Mouse (Mus musculus) layer of hippocampus, postnatal 36 days (tissue): ENCODE results near the gene Plcd3. TPM values are rescaled to one million over a fixed set of nuclear protein-coding genes. Genes with fewer than 3 reads are reported as not detected.

ENCODE experiments used
- DNase-seq, 2 experiments: peaks; one replicate each; pipeline ENCODE4 v3.0.0; 2022
- total RNA-seq, 2 experiments: library from RNA; stranded (reverse); gene quantifications; 2 replicates each; pipeline ENCODE4 v1.2.3; 2021

Plcd3 gene
- total RNA-seq, 2 experiments from 2014 or later = 9.5 TPM

DNA sequence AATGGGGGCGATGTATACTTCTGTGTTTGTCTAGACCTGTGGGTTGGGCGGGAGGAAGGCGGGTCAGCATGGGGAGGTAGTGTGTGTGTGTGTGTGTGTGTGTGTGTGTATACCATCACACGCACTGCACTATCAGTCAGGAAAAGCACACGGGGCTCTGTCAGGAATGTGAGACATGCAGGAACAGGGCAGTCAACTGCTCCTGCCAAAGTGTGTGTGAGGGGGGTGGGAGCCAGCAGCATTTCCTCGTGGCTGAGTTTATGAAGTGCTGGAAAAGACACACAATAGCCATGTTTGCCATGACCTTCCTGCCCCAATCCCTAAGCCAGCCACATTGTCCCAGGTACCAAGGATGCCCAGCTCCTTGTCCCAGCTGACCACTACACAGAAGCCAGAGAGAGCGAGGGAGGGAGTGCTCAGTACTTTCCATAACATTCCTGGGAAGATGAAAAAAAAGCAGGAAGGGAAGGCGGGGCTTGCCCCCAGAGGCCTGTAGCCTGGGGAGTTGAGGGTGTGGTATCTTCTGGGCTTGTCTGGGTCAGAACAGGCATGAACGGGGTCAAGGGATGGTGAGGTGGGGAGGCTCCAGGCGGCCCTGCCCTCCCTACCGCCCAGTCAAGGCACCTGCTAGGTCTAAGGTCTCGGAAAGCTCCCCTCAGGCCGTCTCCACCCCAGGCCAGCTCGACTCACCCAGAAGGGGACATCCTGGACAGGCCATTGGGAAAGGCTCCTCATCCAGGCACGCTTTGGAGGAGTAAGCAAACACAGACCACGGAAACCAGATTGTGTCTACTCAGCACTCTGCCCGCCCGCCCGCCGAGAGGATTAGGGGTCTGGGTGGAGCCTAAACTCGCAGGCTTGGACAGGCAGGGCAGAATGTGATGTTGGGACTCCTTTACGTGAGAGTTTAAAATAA lies 4.2 kb downstream of the Plcd3 start:
- no peak for DNase-seq

DNA sequence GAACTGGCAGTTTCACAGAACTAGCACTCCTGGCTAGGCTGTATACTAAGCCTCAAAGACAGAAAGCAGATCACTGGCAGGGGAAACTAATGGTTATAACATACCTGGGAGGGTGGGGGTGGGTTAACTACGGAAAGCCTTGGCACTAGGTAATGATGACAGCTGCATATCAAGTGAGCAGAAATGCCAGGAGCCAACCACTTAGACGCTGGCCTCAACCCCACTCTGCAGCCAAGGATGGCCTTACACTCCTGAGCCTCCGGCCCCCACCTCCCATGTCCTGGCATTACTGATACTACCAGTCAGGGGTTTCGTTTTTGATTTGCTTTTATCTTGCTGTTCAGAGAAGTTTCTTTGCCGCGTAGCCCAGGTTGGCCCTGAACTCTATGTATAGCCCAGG lies 5.7 kb downstream of the Plcd3 start:
- DNase-seq = no peak

DNA sequence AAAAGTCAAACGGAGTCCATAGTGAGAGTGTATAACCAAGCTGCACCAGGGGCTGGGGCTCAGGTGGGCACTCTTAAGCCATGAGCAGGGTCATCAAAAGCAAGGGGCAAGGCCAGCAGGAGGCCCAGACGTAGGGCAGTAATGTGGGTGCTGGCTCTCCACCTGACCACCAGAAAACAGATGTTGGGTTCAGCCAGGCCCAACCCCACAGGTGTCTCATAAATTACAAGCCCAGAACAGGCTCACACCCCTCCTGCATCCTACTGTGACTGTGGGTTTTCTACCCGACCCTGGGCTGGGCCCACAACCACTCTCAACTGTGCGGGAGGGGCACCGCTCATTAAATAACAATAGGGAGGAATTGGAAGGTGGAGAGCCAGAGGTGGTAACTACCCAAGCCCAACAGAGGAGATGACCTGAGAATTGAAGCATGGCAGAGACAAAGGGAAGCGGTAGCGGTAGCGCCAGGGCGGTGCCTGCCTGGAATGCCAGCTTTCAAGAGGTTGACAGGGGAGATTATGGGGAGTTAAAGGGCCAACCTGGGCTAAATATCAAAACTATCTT lies 6.3 kb downstream of the Plcd3 start:
- DNase-seq = peak in 1 of 2 experiments; percentile 2

DNA sequence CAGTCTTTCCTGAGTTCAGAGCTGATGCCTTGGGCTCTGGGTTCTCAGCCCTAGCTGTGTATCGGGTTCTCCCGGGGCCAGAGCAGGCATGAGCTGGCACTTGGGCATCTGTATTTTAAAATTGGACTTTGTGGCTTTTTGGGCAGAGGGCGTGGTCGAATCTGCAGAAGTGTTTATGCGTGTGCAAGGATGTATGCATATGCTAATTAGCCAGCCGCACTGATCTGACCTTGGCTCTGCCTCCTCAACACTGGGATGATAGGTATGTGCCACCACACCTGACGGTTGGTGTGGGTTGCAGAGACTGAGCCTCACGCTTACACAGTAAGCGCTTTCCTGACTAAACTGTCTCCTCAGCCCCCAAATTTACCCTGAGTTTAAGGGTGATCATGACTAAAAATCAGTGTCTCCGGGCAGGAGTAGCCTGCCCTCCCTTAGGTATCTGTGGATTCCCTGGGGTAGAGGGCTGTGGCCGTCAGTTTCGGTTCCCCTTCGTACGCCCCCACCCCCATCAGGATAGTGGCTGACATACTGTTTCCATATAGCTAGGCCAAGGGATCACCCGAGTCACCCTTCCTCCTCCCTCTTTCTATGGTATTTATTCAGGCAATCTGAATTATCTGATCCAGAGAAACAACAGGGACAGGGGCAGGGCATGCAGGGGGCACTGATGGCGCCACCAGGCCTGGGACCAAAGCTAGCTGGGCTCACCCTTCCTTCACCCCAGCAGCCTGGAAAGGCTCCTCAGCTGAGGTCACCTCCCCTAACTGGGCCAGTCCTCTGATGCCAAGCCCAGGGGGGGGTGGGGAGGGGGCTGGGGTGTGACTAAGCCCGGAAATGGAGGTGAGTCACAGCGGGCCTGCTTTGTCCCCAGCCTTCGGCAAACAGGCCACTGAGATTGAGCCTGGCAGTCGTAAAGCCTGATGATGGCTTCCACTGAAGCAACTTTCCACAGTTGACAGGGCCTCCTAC lies 7.3 kb downstream of the Plcd3 start:
- DNase-seq = peak in 1 of 2 experiments; percentile 1

DNA sequence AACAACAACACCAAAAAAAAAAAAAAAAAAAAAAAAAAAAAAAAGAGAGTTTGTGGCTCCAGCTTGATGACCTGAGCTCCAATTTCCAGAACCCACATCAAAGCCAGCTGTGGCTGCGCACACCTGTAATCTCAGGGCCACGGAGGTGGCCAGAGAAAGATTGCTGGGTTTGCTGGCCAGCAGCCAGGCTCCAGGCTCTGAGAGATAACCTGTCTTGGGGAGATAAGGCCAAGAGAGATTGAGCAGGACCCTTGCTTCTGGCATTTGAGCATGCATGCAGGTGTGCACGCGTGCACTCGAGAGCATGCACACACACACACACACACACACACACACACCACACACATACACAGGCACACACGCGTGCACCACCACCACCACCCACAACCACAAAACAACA lies 8.2 kb downstream of the Plcd3 start:
- peak in 1 of 2 experiments; percentile 1 for DNase-seq

DNA sequence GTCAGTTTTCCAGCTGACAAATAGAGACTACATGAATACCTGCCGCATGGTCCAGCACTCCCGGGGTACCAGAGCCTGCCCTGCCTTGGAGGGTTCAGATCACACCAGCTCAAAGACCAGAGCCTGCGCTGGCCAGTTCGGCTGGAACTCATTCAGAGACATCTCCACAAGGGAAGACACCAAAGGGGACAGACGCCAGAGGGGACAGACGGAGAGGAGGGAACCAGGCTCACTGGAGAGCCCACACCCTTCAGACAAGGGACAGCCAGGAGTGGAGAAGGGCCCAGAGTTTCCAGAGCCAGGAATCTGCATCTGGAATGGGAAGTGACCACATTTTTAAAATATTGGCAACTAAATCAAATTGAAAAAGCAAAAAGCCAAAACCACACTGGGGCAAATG lies 19.8 kb downstream of the Plcd3 start:
- DNase-seq = no peak

DNA sequence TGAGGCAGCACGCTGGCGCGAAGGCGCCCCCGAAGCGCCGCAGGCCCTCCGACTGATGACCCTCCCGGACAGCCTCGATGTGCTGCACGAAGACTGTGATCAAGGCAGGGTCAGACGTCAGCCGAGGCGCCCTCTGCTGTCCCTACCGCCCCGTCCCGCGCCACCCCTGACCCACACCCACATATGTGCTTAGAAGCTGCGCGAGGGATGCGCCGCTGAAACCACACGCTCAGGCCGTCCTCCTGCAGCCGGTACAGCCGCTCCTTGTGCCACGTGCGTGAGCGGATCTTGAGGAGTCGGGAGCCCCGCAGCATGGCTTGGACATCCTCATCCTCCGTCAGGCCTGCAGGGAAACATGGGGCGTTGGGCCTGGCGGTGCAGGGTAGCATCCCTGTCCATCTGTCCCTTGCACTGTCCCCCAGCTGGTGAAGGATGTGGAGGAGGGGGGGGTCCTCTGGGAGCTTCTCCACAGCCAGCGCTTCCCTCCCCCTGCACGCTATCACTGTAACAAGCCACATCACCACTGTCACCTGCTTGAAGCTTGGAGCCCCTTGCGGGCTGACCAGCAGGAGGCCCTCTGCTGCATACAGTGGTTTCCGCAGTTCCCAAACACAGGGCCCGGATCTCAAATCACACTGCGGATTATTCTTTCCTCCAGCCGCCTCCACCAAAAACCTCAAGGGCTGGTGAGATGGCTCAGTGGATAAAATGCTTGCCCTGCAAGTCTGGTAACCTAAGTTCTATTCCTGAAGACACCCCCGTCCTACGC lies 21.0 kb downstream of the Plcd3 start:
- no peak for DNase-seq

DNA sequence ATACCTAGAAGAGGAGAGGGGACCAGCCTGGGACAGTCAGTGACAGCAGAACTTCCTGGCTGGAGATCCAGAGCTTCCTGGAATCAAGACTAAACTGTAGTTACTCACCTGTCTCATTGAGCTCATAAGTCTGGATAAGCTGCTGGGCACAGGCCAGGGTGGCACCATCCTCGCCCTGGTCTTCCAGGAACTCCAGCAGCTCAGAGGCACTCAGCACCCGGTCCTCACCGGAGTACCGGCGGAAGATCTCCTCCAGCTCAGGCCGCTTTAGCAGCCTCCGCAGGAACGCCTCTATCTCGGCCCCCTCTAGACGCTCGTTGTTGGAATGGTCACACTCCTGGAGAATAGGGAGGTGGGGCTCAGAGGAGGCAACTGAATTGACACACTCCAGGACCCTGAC lies 23.3 kb downstream of the Plcd3 start:
- DNase-seq = no peak

DNA sequence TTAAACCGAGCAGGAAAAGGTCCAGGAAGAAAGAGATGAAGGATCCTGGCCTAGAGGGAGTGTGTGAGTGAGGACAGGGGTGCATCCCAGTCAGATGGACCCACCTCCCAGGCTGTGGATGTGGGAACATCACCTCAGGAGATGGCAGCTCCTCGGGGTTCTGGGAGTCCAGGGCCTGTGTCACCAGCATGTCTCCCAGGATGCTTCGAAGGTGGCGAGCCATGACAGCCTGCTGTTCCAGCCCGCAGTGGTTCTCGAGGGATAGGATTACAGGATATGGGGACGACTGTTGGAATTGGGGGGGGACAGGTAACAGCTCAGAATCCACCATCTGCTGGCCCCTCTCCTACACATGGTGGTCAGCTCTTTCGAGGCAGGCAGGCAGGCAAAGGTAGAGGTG lies 24.9 kb downstream of the Plcd3 start:
- DNase-seq = no peak

DNA sequence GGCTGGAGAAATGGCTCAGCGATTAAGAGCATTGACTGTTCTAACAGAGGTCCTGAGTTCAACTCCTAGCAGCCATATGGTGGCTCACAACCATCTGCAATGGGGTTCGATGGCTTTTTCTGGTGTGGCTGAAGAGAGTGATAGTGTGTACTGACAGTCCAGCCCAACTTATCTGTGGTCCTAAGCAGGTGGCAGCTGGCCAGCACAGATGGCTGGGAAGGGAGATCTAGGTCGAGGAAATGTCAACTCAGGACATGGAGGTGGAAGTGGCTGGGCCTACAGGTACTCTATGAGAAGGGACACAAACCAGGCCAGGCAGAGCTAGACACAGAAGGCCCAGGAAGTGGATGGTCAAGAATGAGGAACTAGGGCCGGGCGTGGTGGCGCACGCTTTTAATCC lies 25.4 kb downstream of the Plcd3 start:
- no peak for DNase-seq

DNA sequence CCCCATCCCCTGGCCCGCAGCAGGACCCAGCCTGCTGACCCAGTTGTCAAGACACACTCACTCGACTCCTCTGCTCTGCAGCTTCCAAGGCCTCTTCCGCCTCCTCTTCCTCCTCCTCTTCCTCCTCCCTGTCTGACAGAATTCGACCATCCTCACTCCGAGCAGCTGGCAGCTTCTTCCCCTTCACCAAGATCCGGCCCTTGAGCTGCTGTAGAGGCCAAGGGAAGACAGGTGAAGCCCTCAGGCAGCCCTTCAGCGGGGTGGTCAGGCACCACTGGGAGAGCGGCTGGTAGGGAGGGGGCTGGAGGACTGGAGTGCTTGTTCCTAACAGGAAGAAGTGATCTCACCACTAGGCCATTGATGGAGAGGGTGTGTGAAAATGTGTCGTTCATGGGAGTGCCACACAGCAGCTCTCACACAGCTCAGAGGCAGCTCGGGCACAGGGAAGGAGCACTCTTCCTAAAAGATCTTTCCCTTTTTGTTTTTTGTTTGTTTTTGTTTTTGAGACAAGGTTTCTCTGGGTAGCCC lies 26.6 kb downstream of the Plcd3 start:
- no peak for DNase-seq

DNA sequence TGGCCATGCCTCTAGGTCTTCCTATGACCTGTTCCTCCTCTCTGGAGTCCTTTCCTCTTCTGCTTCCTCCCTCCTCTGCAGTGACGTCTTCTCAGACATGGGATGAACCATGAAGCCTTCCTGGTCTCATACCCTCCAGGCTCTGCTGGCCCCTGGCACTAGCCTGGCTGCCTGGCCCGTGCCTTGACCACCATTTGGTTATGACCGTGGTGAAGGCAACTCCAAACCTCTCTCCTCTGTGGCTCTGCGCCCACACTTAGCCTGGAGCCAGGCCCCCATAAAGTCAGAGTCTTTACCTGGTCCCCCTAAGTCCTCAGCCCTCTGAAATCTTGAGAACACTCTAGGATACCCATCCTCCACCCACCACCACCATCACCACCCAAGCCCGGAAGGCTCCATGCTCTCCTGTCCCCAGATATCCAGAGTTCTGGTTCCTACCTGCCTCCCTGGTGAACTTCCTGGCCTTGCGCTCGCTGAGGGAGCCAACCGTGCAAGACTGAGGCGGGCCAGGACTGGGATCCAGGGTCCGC lies 27.3 kb downstream of the Plcd3 start:
- DNase-seq = no peak

DNA sequence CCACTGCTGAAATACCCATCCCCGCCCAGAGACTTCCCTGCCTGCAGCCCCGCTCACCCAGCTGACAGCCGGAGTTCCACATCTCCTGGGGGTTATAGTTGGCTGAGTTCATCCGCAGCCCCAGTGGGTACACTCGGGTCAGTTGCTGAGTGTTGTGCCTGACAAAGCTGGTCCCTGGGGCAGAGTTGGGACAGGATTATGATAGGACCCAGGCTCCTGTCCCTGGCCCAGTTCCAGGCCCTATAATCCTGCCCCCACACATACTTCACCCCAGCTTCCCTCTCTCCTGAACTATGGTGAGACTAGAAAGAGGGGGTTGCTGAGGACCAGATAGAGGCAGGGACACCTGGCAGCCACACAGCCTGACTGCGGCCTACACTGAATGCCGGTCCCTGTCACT lies 27.8 kb downstream of the Plcd3 start:
- DNase-seq = peak in 1 of 2 experiments; percentile 2

DNA sequence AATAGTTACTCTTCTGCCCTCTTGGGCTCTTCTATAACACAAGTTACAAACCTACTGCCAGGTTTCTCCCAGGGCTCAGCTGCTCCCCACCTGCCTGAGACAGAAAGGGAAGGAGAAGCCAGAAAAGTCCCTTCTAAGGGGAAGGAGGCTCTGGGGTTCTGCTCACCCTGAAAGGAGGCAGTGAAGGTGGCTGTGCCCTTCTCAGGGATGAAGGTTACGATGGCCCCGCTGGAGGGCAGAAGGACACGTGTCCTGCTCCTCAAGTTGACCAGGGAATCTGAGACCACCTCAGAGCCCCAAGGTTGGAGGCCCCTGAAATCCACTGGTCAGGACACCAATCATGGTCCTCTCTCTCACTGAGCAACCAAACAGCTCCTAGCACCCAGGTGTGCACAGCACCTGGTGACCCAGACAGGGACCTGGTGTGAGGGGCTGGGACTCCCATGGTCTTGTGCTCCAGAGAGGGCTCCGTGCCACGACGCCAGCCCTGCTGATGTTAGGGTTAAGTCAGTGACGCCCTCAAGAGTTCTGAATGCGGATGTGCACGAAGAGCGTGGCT lies 31.1 kb downstream of the Plcd3 start:
- DNase-seq = no peak

DNA sequence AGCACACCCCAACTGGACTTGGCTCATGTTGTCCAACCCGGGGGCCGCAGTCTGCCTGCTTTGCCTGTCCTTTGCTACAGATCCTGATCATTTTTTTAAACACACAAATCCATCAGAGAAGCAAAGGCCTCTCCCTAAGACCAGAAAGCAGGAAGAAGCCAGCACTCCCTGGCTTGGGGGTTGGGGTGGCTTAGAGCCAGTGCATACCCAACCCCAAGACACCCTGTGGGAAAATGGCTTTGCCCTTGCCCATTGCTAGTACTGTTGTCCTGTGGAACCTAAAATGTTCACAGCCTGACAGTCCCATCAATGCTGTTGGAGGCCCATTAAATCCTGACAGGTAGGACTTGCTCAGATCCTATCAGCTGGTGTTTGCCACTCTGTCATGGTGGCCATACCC lies 31.7 kb downstream of the Plcd3 start:
- no peak for DNase-seq

DNA sequence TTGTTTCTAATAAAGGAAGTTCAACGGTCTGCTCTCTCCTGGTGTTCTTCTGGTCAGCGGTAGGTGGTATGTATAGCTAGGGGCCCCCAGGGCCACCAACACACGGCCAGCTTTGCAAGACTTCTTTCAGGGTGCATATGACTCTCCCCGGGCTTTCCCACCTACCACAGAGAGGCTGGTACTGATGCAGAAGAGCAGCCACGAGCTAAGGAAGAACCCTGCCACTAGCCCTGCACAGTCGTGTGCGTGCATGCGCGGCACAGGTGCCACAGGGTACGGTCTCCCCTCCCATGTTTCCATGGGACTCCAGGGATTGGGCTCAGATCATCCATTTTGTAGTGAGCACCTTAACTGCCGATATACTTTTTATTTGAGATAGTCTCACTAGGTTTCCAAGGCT lies 32.6 kb downstream of the Plcd3 start:
- DNase-seq = no peak

DNA sequence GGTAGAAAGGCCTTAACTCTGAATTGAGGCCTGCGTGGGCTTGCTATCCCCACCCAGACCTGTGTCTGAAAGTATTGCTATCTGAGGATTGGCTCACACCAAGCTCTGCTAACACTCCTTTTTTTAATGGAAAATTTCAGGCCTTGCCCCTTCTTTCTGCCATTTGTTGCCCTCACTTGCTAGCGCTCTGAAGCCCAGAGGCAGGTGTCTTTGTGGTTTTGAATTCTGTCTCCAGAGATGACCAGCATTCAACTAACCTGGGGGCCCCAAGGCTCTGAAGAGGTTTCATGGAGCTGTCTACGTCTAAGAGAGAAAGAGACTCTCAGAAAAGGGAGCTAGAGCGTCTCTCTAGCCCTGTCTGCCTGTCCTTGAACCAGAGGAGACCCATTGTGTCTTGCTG lies 33.2 kb downstream of the Plcd3 start:
- no peak for DNase-seq

DNA sequence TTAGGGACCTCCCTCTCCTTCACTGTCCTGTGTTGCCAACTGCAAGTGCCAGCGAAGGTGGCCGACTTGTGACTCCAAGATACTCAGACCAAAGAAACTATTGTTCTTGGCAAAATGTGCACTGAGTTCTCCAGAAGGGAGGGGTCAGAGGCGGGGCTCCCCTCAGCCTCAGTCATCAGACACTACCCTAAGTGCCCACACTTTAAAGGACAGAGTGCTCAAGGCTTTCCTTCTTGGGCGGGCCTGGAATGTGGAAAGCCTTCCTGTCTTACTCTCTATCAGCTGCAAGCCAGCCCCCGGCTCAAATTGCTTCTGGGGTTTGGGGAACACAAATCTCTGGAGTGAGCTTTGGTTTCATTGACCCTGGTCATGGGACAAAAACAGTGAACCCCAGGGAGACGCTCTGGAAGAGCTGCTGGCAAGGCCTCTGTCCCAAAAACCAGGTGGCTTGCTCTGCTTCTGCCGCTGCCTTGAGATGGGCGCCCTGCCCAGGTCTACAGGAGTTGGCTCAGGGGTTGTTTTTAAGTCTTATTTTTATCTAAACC lies 33.9 kb downstream of the Plcd3 start:
- DNase-seq = no peak

DNA sequence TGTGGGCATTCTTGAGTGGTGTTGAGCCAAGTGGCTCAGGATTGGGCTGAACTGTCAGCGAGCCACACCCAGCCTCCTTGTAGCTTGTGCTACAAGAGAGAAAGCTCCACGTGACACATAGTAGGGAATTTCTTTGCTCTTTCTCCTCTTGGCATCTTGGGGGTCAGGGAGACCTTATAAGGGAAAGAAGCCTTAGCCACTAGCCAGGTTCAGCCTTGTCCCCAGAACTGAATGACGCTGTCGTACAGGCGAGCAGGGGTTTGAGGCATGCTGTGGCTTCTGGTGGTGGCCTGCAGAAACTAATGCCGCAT lies 34.5 kb downstream of the Plcd3 start:
- no peak for DNase-seq

DNA sequence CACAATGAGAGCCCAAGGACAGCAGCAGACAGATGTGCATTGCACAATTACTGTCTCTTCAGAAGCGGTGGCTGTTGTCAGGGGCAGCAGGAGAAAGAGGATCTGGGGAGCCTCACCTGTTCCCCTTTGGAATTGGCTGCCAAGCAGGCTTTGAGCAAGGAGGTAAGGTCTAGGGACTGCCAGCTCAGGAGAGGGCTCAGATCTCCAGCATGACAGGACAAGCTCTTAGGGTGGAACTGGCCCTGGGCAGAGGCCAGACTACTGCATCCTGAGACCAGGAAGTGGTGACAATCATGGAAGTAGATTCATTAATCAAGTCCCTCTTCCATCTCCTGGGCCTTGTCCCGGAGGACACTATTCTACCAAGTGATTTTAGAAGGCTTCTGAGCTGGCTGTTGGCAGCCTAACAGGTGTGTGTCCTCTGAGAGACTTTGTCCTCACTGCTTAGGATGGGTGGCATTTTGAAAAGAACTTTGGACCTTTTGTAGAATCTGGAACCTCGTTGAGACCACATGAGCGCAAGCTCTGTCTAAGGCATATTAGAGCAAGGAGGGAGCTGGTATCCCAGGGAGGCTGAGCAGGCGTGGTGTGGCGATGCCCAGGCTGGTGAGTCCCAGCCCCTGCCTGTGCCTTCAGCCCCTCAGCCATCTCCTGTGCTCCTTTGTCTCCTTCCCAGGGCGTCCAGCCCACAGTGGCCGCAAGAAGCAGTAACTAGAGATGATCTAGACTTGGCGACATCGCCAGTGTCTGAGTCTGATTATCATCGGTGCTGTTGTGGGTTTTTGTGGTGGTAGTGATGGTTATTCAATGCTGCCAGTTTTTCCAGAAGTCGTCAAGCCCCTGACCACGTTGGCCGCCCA lies 35.0 kb downstream of the Plcd3 start:
- no peak for DNase-seq
